Mouse (Mus musculus): Measurements from ENCODE around the gene 2010003K11Rik. TPM values are rescaled to one million over a fixed set of nuclear protein-coding genes. Genes with fewer than 3 reads are reported as not detected.

Gene 2010003K11Rik
- total RNA-seq (2022) = not detected

DNA sequence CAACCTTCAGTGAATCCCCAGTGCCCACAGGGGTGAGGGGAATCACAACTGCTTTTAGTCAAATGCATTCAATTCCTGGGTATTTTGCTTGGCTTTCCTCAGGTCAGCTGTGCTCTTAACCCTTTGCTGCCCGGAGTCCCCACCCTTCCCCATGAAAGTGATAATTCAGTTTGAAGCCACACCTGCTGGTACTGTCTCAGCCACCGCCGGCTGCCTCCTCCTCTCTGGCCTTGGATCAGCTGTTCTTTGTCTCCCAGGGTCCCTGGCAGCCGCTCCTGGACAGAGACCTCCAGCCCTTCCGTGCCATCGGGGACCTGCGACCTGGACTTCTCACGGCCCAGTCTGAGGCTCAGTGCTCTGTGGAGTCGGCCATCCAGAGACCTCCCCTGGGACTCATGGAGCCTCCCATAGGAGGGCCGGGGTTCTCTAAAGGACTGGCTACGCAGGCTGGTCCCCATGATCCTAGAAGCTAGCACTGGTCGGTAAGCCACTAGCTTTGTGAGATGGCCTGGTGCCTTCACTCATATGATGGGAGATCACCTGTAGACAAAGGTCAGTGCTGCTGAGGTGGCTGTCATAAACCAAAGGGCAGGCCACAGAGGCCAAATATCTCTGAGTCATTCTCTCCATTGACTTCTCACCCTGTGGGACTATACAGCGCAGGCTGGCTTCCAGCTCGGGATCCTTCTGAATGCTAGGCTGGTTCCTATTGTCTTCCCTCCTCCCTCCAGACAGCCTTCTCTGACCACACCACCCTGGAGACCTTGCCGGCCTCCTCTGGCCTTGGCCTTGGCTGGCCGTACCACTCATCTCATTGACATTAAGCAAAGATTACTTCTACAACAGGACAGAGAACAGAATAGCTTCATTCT is at the start of gene 2010003K11Rik:
Gene 2010003K11Rik (minus strand): TSS at position 522 of the 872 bp plus-strand sequence.
- no peak for DNase-seq (ENCODE audit: low spot score)

GRCm38 (mm10) chr19:4547801-4548200 is 49.4 kb upstream of the 2010003K11Rik start:
- no peak for DNase-seq (ENCODE audit: low spot score)

- DNase-seq (ENCODE audit: low spot score) = no peak
These were observed 47.5 kb upstream of the 2010003K11Rik start for GRCm38 (mm10) chr19:4545841-4546240.

DNA sequence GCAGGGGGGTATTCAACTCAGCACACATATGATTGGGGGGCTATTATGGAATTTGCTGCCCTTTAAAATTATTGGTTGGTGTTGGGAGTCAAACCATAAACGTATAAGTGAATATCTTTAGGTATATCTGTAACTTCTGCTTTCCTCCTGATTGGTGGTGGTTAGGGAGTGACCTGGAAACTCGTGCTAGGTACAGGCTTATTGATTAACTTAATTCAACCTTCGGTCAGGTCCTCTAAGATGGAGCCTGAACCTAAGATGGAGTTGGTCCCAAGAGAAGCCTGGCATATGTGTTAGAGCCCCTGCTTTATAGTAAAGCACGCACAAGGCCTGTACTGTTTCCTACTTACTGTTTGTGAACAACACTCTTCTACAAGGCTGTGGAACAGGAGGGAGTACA is 46.7 kb upstream of the 2010003K11Rik start:
- DNase-seq (ENCODE audit: low spot score) = no peak

- DNase-seq (ENCODE audit: low spot score) = no peak
These were observed 43.7 kb upstream of the 2010003K11Rik start for GRCm38 (mm10) chr19:4542081-4542480.

- DNase-seq (ENCODE audit: low spot score) = no peak
These were observed 42.6 kb upstream of the 2010003K11Rik start for GRCm38 (mm10) chr19:4540992-4541391.

- no peak for DNase-seq (ENCODE audit: low spot score)
These were observed 41.9 kb upstream of the 2010003K11Rik start for GRCm38 (mm10) chr19:4540263-4540662.

- no peak for DNase-seq (ENCODE audit: low spot score)
These were observed 38.2 kb upstream of the 2010003K11Rik start for GRCm38 (mm10) chr19:4536606-4537005.

DNA sequence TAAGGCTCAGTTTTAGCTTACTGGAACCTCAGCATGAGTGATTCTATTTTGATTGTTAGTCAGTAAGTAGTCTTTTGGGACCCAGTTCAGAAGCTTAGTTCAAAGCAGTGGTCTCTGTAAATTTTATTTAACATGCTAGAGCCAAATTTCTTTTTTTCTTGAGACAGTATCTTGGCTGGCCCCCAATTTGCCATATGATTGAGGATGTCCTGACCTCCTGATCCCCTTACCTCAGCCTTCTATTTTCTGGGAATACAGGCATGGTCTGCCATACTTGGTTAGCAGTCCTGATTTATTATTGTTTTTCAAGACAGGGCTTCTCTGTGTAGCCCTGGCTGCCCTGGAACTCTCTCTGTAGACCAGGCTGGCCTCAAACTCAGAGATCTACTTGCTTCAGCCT is 37.5 kb upstream of the 2010003K11Rik start:
- no peak for DNase-seq (ENCODE audit: low spot score)

- DNase-seq (ENCODE audit: low spot score) = no peak
These were observed 36.3 kb upstream of the 2010003K11Rik start for GRCm38 (mm10) chr19:4534646-4535045.

DNA sequence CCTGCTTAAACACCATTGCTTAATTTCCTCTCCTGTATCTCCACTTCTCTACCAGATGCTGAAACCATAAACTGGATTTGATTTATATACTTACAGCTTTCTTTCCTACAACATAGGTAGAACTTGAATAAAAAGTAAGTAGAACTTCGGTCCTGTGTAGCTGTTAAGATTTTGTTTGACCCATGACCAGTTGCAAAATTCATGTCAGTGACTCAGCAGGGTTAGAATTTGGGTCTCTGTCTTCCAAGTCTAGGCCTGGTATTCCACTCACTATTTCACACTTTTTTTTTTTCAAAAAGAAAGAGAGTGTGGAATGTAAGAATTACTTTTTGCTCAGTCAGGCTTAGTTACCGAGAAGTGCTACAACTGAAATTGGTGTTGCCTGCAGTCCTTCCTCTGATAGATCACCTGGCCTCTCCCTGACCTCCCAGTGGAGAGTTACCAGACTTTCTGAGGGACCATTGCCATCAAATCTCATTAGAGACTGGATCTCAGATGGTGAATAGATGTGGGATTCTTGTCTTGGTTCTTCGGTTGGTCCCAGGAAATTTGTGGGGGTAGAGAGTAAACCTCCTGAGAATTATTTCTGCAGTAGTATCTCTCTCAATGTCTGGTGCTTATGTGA is 23.2 kb upstream of the 2010003K11Rik start:
- no peak for DNase-seq (ENCODE audit: low spot score)

DNA sequence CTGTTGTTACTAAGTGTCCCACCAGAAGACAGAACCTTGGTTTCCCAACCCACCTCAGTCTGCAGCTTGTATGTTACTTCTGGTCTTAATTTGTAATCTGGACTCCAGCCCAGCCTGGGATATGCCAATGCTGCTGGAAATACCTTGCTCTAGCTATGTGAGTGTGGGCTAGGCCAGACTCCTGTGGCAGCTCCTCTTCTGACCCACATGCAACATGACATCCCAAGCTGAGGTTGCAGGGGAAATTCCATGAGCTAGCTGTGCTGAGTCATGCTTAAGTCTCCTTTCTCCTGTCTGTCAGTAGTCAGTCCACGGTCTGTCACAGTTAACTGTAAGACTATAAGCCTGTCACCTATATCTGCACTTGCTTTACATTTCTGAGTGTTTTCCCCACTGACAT is 19.1 kb upstream of the 2010003K11Rik start:
- DNase-seq (ENCODE audit: low spot score) = no peak

DNA sequence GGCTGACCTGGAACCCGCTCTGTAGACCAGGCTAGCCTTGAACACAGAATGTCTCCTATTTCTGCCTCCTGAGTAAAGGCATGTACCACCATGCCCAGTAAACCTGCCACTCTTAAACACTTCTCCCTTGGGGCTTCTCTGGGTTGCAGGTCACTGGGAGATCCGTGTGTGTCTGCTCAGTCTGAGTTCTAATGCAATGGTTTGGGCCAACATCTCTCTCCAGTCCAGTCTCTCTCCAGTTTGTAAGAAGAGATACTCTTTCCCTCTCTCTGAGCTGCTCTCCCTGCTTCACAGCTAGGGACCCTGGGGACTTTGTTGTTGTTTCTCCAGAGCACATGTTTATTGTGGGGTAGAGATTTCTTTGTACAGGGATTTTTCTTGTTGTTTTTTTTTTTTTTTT is 17.9 kb upstream of the 2010003K11Rik start:
- DNase-seq (ENCODE audit: low spot score) = no peak

DNA sequence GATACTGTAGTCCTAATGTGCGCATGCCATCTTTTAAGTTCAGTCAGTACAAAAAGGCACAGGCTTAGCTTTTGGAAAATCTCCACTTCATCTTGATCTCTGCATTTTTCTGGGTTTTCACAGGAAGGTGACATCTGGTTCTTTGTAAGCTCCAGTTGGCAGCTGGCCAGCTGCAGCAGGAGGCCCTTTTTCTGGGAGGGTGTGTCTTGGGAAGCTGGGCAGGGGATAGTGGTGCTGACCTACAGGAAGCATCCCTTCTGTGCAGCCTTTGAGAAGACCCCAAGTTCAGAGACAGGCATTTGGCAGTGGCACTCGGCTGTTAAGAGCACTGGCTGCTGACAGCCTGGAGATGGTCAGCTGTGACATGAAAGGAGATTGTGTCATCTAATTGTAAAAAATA is 17.4 kb upstream of the 2010003K11Rik start:
- no peak for DNase-seq (ENCODE audit: low spot score)

GRCm38 (mm10) chr19:4513236-4513858 is 15.0 kb upstream of the 2010003K11Rik start:
- DNase-seq (ENCODE audit: low spot score) = no peak

GRCm38 (mm10) chr19:4511116-4511841 is 12.9 kb upstream of the 2010003K11Rik start:
- no peak for DNase-seq (ENCODE audit: low spot score)

- peak; percentile 99 for DNase-seq (ENCODE audit: low spot score)
These were observed 11.9 kb upstream of the 2010003K11Rik start, which contains the start of gene Pcx for GRCm38 (mm10) chr19:4509986-4510963. Pcx (plus strand) TSS chr19:4510472.

GRCm38 (mm10) chr19:4507746-4508145 is 9.4 kb upstream of the 2010003K11Rik start:
- no peak for DNase-seq (ENCODE audit: low spot score)

DNA sequence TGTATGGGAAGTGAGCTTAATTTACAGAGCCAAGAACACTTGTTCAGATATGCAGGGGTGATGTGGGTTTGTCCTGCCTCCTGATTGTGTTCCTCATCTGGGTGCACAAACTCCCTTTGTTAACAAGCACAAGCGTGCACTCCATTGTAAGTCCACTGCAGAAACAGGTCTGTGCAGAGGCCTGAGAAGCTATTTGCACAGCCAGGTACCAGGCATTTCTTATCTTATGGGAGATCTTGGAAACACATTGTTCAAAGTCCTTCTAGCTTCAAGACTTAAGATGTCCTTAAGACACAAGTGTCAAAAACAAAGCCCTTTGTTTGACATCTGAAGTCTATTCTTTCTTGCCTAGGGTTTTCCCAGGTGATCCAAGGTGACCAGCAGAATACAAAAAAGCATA is 6.4 kb upstream of the 2010003K11Rik start:
- no peak for DNase-seq (ENCODE audit: low spot score)

GRCm38 (mm10) chr19:4502701-4503100 is 4.3 kb upstream of the 2010003K11Rik start:
- DNase-seq (ENCODE audit: low spot score) = no peak
